Comparison of ENCODE assay signal across 11 mouse cellular contexts in genomic region chr1:164586066-164586989, GRCm38 (mm10).
DNase-seq lines count a peak whose midpoint lies in the region; ATAC-seq and TF ChIP-seq lines count a peak whose summit lies in the region.
"Had no signal": no experiment of that assay in that cellular context is flagged by ENCODE, and none has a peak within 500 bp of the region (broad histone marks: within the 10 kb centered on the region; RNA-seq: fewer than 3 reads in every experiment).

No protein-coding gene starts in this region.

- no peak for TF ChIP-seq CTCF in intestine, postnatal 0 days (IDR thresholded peaks at IDR 0.05; ENCODE audit: low read depth)

- no peak overlapping the region for H3K4me3 ChIP-seq in intestine, postnatal 0 days (ENCODE audit: low read depth, low read length)
- H3K4me3 ChIP-seq in macrophage (ENCODE audit: inconsistent target) = no peak overlapping the region
- H3K4me3 ChIP-seq: gastrocnemius, adult 2 months; neural tube, embryonic 13.5 days had no signal

- peak; percentile 39; the same call in 1 of the 2 replicates for ATAC-seq in common myeloid progenitor, adult 5-6 weeks (replicated peaks; ENCODE audit: low read depth, poor library complexity, severe bottlenecking)
- ATAC-seq in intestine, postnatal 0 days = no peak
- ATAC-seq in monocyte, adult 5-6 weeks (replicated peaks; ENCODE audit: insufficient number of reproducible peaks, low FRiP score, low TSS enrichment, poor library complexity, severe bottlenecking) = no peak
- ATAC-seq in erythroid progenitor cell, adult 5-6 weeks (replicated peaks; ENCODE audit: low FRiP score, poor library complexity, severe bottlenecking) = no peak

- no peaks in the 10 kb centered on the region for H3K9me3 ChIP-seq in intestine, postnatal 0 days (ENCODE audit: control insufficient read depth)
- H3K9me3 ChIP-seq: neural tube, embryonic 13.5 days had no signal

- intact Hi-C loops in heart, postnatal 25 days (cut with DNase I) = no loop called here

- peak; percentile 10 to 17 for DNase-seq in heart, adult 9 months (ENCODE audit: low spot score in 2 of 2)
- no peak for DNase-seq in heart, postnatal 25 days (ENCODE audit: low spot score)
- DNase-seq in lung, adult 18-20 months = no peak
- DNase-seq: gastrocnemius, adult 2 months; kidney, postnatal 36 days had no signal

- WGBS in intestine, postnatal 0 days = 37% methylated on average over 11 of the region's 11 CpGs
- WGBS in macrophage (ENCODE audit: missing documents) = 16% methylated on average over 11 of the region's 11 CpGs

- H3K4me1 ChIP-seq in intestine, postnatal 0 days (replicated peaks; ENCODE audit: control insufficient read depth, insufficient read depth, low read length) = no peaks in the 10 kb centered on the region
- H3K4me1 ChIP-seq: neural tube, embryonic 13.5 days had no signal

- H3K36me3 ChIP-seq in intestine, postnatal 0 days (ENCODE audit: control insufficient read depth, insufficient read depth) = no peaks in the 10 kb centered on the region
- no peaks in the 10 kb centered on the region for H3K36me3 ChIP-seq in macrophage (ENCODE audit: inconsistent target)
- H3K36me3 ChIP-seq: neural tube, embryonic 13.5 days had no signal

- no peak overlapping the region for H3K27ac ChIP-seq in intestine, postnatal 0 days (ENCODE audit: low read depth, low read length)
- 0 out of 2 replicates have a peak overlapping the region, but pooled peaks have one; percentile 17 for H3K27ac ChIP-seq in macrophage
- H3K27ac ChIP-seq: gastrocnemius, adult 2 months; neural tube, embryonic 13.5 days had no signal

- H3K9ac ChIP-seq in intestine, postnatal 0 days (ENCODE audit: low read depth, low read length) = no peak overlapping the region
- H3K9ac ChIP-seq: neural tube, embryonic 13.5 days had no signal

- H3K79me2 ChIP-seq in macrophage (ENCODE audit: inconsistent target) = no peaks in the 10 kb centered on the region

- no peaks in the 10 kb centered on the region for H3K27me3 ChIP-seq in intestine, postnatal 0 days (replicated peaks; ENCODE audit: control insufficient read depth, insufficient read depth, low read length)
- H3K27me3 ChIP-seq: neural tube, embryonic 13.5 days had no signal

- 0 out of 2 replicates have a peak overlapping the region, but pooled peaks have one; percentile 6 for H3K4me2 ChIP-seq in intestine, postnatal 0 days (replicated peaks; ENCODE audit: low read depth)
- H3K4me2 ChIP-seq: neural tube, embryonic 13.5 days had no signal

Comparison
In these comparisons a context has a peak if more than half of its experiments do, and no peak if none do; other contexts are left out.
1. DNase-seq: peak in heart, adult 9 months (2 of 2); none in heart, postnatal 25 days (single experiment) and lung, adult 18-20 months (0 of 2).